Mouse (Mus musculus): ENCODE data around the gene Pomgnt2.

Gene Pomgnt2

DNA sequence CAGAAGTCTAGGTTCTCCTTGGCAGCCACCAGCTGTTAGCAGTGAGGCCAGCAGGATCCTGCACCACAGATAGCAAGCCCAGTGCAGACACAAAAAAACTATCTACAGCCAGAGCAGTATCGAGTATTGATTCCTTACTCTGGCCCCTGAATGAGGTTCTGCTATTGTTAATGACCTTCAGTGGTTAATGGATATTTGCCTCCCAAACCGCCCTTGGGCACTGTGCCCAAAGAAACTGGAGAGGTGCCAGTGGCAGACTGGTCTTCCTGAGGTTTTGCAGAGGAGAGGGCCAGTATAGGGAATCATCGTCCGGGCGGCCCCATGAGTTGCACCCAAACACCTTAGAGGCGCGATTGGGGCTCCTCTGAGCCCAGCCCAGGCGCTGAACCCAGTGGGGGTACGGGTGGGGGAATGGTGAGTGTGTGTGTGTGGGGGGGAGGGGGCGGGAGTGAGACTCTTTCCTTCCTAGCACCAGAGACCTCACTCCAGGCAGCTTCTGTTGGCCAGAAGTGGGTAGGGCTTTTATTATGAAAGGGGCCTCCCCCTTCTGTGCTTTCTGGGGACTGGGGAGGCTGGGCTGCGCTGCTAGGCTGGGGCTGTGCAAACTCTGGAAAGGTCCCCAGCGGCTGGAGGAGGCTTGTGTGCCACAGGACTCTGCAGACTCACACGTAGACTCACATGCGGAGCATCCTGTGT lies 46.3 kb downstream of the Pomgnt2 start, which contains the start of gene Fam198a:
Gene Fam198a, plus strand, starts transcription at position 571 of the 696 bp plus-strand sequence.
- TF ChIP-seq NANOG (IDR thresholded peaks at IDR 0.05; ENCODE audit: borderline replicate concordance, low read length) (no peak), CTCF (conservative IDR thresholded peaks at IDR 0.05; ENCODE audit: low read length) (no peak), POU5F1 (IDR thresholded peaks at IDR 0.05; ENCODE audit: borderline replicate concordance, low read length) (no peak)

DNA sequence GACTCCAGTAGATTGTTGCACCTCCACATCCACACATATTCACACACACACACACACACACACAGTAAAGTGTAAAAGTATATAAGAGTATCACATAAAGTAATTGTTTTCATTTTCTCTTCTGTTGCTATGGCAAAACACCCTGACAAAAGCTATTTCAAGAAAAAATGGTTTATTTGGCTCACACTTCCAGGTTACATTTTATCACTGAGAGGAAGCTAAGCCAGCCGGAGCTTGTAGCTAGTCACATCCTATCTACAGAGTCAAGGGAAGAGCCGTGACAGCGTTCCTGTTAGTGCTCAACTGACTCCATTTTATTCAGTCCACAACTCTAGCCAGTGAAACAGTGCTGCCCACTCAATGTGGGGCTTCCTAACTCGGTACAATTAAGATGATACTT lies 48.5 kb downstream of the Pomgnt2 start:
- TF ChIP-seq NANOG (IDR thresholded peaks at IDR 0.05; ENCODE audit: borderline replicate concordance, low read length) = no peak
- TF ChIP-seq CTCF (conservative IDR thresholded peaks at IDR 0.05; ENCODE audit: low read length) = no peak
- no peak for TF ChIP-seq POU5F1 (IDR thresholded peaks at IDR 0.05; ENCODE audit: borderline replicate concordance, low read length)
- Histone ChIP-seq H3K4me1 (replicated peaks; ENCODE audit: low read depth, low read length) (peaks cover 15% of the 10 kb centered on the region), H3K4me3 (replicated peaks; ENCODE audit: low read length) (no peak overlapping the region)

More for the DNA sequence above, 46.3 kb downstream of the Pomgnt2 start, which contains the start of gene Fam198a:
- Histone ChIP-seq H3K27me3 (ENCODE audit: insufficient read depth, low read length) (peaks cover 24% of the 10 kb centered on the region), H3K9me3 (ENCODE audit: low read length) (no peaks in the 10 kb centered on the region), H3K4me1 (replicated peaks; ENCODE audit: low read depth, low read length) (peaks cover 15% of the 10 kb centered on the region), H3K4me3 (replicated peaks; ENCODE audit: low read length) (peak within 1 kb of the TSS; percentile 67), H3K36me3 (ENCODE audit: insufficient read depth, low read length) (no peaks in the 10 kb centered on the region)

DNA sequence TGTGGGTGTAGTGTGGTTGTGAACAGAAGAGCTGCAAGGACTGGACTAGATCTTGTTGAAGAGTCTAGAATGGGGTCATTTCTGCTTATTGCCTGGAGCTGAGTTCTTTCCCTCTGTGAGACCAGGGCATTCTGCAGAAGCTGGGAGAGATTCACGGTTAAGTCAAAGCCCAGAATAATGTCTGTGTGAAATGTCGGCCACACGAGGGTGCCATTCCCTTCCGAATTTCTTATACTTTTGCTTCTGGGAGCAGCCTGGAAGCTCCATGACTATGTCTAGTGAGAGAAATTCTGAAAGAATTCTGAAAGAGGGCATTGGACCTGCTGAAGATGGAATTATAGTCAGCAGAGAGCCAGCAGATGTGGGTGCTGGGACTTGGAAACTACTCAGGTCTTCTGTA lies 49.1 kb downstream of the Pomgnt2 start:
- Histone ChIP-seq H3K4me3 (replicated peaks; ENCODE audit: low read length) (no peak overlapping the region), H3K27me3 (ENCODE audit: insufficient read depth, low read length) (peaks cover 26% of the 10 kb centered on the region), H3K36me3 (ENCODE audit: insufficient read depth, low read length) (no peaks in the 10 kb centered on the region), H3K4me1 (replicated peaks; ENCODE audit: low read depth, low read length) (peaks cover 15% of the 10 kb centered on the region), H3K9me3 (ENCODE audit: low read length) (no peaks in the 10 kb centered on the region)
- TF ChIP-seq CTCF (conservative IDR thresholded peaks at IDR 0.05; ENCODE audit: low read length) (peak; percentile 18; the same call in 1 of the 2 replicates), NANOG (IDR thresholded peaks at IDR 0.05; ENCODE audit: borderline replicate concordance, low read length) (no peak)

More for the DNA sequence above, 48.5 kb downstream of the Pomgnt2 start:
- H3K27me3 ChIP-seq (ENCODE audit: insufficient read depth, low read length) = peaks cover 28% of the 10 kb centered on the region
- no peaks in the 10 kb centered on the region for H3K9me3 ChIP-seq (ENCODE audit: low read length)
- H3K36me3 ChIP-seq (ENCODE audit: insufficient read depth, low read length) = no peaks in the 10 kb centered on the region

DNA sequence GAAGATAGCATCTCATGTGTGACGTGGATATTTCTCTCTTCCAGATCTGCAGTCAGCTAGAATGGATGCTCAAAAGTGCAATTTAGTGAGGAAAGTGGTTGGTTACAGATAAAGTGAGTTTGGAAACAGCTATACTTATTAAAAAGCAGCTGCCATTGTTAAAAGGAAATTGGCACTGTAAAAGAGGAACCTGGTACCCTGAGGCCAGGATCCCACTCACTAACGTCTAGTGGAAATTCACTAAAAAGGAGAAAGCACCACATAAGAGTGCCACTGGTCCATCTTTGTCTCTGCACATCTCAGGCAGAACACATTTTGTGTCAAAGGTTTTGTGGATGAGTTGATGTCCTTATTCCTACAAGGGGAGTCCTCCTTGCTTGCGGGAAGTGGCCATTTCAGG lies 53.3 kb downstream of the Pomgnt2 start:
- TF ChIP-seq NANOG (IDR thresholded peaks at IDR 0.05; ENCODE audit: borderline replicate concordance, low read length) (no peak), CTCF (conservative IDR thresholded peaks at IDR 0.05; ENCODE audit: low read length) (no peak), POU5F1 (IDR thresholded peaks at IDR 0.05; ENCODE audit: borderline replicate concordance, low read length) (no peak)
- Histone ChIP-seq H3K4me3 (replicated peaks; ENCODE audit: low read length) (no peak overlapping the region), H3K36me3 (ENCODE audit: insufficient read depth, low read length) (no peaks in the 10 kb centered on the region), H3K27me3 (ENCODE audit: insufficient read depth, low read length) (peaks cover 10% of the 10 kb centered on the region; the same call in 1 of the 2 replicates), H3K4me1 (replicated peaks; ENCODE audit: low read depth, low read length) (no peaks in the 10 kb centered on the region), H3K9me3 (ENCODE audit: low read length) (no peaks in the 10 kb centered on the region)

DNA sequence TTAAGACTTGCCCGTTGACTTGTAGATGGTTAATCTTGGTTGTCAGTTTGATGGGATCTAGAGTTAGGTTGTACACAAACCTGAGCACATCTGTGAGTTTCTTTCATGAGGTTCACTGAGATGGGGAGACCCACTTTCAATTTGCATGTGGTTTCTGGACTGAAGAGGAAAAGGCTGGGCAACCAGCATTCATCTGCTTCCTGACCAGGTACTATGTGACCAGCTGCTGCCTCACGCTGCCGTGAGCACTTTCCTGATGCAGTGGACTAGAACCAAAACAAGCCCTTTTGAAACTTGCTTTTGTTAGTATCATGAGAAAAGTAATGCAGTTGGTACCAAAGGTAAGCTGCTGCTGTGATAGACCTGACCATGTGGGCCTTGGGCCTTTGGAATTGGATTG lies 53.9 kb downstream of the Pomgnt2 start:
- Histone ChIP-seq H3K4me1 (replicated peaks; ENCODE audit: low read depth, low read length) (no peaks in the 10 kb centered on the region; the same call in 1 of the 2 replicates), H3K36me3 (ENCODE audit: insufficient read depth, low read length) (no peaks in the 10 kb centered on the region), H3K4me3 (replicated peaks; ENCODE audit: low read length) (no peak overlapping the region), H3K27me3 (ENCODE audit: insufficient read depth, low read length) (peaks cover 13% of the 10 kb centered on the region), H3K9me3 (ENCODE audit: low read length) (no peaks in the 10 kb centered on the region)
- TF ChIP-seq CTCF (conservative IDR thresholded peaks at IDR 0.05; ENCODE audit: low read length) = no peak
- no peak for TF ChIP-seq NANOG (IDR thresholded peaks at IDR 0.05; ENCODE audit: borderline replicate concordance, low read length)
- TF ChIP-seq POU5F1 (IDR thresholded peaks at IDR 0.05; ENCODE audit: borderline replicate concordance, low read length) = no peak

DNA sequence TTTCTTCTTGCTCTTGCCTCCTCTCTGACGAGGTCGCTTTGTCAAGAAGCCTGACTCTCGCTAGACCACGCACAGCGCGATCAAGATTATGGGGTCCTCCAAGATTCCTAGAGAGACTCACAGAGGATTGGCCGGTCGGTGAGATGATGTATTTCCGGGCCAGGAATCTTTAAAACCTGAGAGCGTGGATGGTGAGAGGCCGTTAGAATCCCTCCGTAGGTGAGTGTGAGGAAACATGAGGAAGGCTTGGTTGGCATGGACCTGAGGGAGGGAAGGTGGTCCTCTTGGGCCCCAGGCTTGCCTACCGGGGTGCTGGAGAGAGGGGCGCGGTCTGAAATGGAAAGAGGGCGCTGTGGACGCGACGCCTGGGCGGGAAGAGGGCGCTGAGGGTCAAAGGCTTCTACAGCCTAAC lies 59.0 kb downstream of the Pomgnt2 start:
- Histone ChIP-seq H3K4me3 (replicated peaks; ENCODE audit: low read length) (no peak overlapping the region), H3K36me3 (ENCODE audit: insufficient read depth, low read length) (no peaks in the 10 kb centered on the region), H3K4me1 (replicated peaks; ENCODE audit: low read depth, low read length) (peaks cover 2% of the 10 kb centered on the region; the same call in 1 of the 2 replicates), H3K27me3 (ENCODE audit: insufficient read depth, low read length) (peaks cover 24% of the 10 kb centered on the region), H3K9me3 (ENCODE audit: low read length) (no peaks in the 10 kb centered on the region)
- TF ChIP-seq CTCF (conservative IDR thresholded peaks at IDR 0.05; ENCODE audit: low read length) (no peak), NANOG (IDR thresholded peaks at IDR 0.05; ENCODE audit: borderline replicate concordance, low read length) (no peak), POU5F1 (IDR thresholded peaks at IDR 0.05; ENCODE audit: borderline replicate concordance, low read length) (no peak)

DNA sequence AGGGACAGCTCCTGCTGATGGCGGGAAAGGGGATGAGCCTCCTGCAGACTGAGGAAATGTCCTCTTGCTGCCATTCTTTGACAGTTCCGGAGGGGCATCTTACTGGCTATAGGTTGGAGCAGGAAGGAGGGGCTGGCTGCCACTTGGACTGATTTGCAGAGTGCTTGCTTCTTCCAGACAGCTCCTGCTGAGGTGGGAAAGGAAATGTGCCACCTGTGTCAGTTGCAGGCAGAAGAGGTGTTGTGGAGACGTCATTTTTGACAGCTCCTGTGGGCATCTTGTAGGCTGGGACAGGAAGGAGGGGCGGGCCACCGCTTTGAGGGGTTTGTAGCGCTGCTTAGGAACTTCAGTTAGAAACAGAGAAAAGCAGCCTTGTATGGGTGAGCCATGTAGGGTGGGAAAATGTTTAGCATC lies 59.5 kb downstream of the Pomgnt2 start:
- Histone ChIP-seq H3K27me3 (ENCODE audit: insufficient read depth, low read length) (peaks cover 24% of the 10 kb centered on the region), H3K4me3 (replicated peaks; ENCODE audit: low read length) (no peak overlapping the region), H3K9me3 (ENCODE audit: low read length) (no peaks in the 10 kb centered on the region), H3K4me1 (replicated peaks; ENCODE audit: low read depth, low read length) (peaks cover 2% of the 10 kb centered on the region; the same call in 1 of the 2 replicates), H3K36me3 (ENCODE audit: insufficient read depth, low read length) (no peaks in the 10 kb centered on the region)
- TF ChIP-seq CTCF (conservative IDR thresholded peaks at IDR 0.05; ENCODE audit: low read length) (no peak), POU5F1 (IDR thresholded peaks at IDR 0.05; ENCODE audit: borderline replicate concordance, low read length) (no peak), NANOG (IDR thresholded peaks at IDR 0.05; ENCODE audit: borderline replicate concordance, low read length) (no peak)

DNA sequence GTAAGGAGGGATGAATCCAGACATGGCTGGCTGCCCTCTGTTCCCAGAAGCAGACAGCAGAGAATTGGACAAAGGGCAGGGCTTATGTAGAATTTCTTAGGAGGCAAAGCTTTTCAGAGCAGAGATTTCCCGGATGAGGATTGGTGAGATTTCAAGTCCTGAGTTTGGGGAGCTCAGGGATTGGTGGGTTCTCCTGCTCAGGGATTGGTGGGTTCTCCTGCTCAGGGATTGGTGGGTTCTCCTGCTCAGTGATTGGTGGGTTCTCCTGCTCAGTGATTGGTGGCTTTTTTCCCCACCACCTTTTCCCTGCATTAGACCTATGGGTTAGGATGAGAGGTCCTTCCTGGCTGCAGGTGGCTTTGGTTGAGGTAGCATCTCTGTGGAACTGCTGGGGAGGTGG lies 60.0 kb downstream of the Pomgnt2 start:
- H3K4me3 ChIP-seq (replicated peaks; ENCODE audit: low read length) = no peak overlapping the region

More for the DNA sequence above, 60.0 kb downstream of the Pomgnt2 start:
- Histone ChIP-seq H3K36me3 (ENCODE audit: insufficient read depth, low read length) (no peaks in the 10 kb centered on the region), H3K27me3 (ENCODE audit: insufficient read depth, low read length) (peaks cover 25% of the 10 kb centered on the region), H3K9me3 (ENCODE audit: low read length) (no peaks in the 10 kb centered on the region), H3K4me1 (replicated peaks; ENCODE audit: low read depth, low read length) (peaks cover 2% of the 10 kb centered on the region; the same call in 1 of the 2 replicates)
- TF ChIP-seq NANOG (IDR thresholded peaks at IDR 0.05; ENCODE audit: borderline replicate concordance, low read length) (no peak), CTCF (conservative IDR thresholded peaks at IDR 0.05; ENCODE audit: low read length) (no peak), POU5F1 (IDR thresholded peaks at IDR 0.05; ENCODE audit: borderline replicate concordance, low read length) (no peak)
